Comparison of ENCODE assay signal across 23 mouse cellular contexts in genomic region chr6:99822471-99822870, GRCm38 (mm10).
DNase-seq lines count a peak whose midpoint lies in the region; ATAC-seq and TF ChIP-seq lines count a peak whose summit lies in the region.
"Had no signal": no experiment of that assay in that cellular context is flagged by ENCODE, and none has a peak within 500 bp of the region (broad histone marks: within the 10 kb centered on the region; RNA-seq: fewer than 3 reads in every experiment).

No protein-coding gene starts in this region.

- peaks cover 10% of the 10 kb centered on the region for H3K4me1 ChIP-seq in midbrain, embryonic 10.5 days
- H3K4me1 ChIP-seq in midbrain, postnatal 0 days (ENCODE audit: insufficient read depth, low read length), result 0 out of 2 replicates have a peak, but pooled peaks cover 9% of the 10 kb centered on the region

- 90% methylated on average over 2 of the region's 2 CpGs for WGBS in midbrain, embryonic 10.5 days
- 92% methylated on average over 2 of the region's 2 CpGs for WGBS in midbrain, postnatal 0 days

- peaks cover 12% of the 10 kb centered on the region for H3K27me3 ChIP-seq in midbrain, embryonic 10.5 days (ENCODE audit: low read depth, poor library complexity, severe bottlenecking)
- H3K27me3 ChIP-seq in midbrain, postnatal 0 days (ENCODE audit: insufficient read depth, low read length), result no peaks in the 10 kb centered on the region
- H3K27me3 ChIP-seq: forebrain, embryonic 13.5 days had no signal

- H3K4me2 ChIP-seq in midbrain, postnatal 0 days (ENCODE audit: low read depth, low read length, poor library complexity, severe bottlenecking), result no peak overlapping the region
- H3K4me2 ChIP-seq: forebrain, embryonic 13.5 days; heart, embryonic 11.5 days; hindbrain, embryonic 14.5 days had no signal

- H3K9me3 ChIP-seq in midbrain, embryonic 10.5 days (replicated peaks), result no peaks in the 10 kb centered on the region
- no peaks in the 10 kb centered on the region for H3K9me3 ChIP-seq in midbrain, postnatal 0 days (ENCODE audit: low read length)
- H3K9me3 ChIP-seq: forebrain, embryonic 10.5 days; forebrain, embryonic 13.5 days had no signal

- H3K4me3 ChIP-seq in midbrain, embryonic 10.5 days, result no peak overlapping the region
- no peak overlapping the region for H3K4me3 ChIP-seq in midbrain, postnatal 0 days (ENCODE audit: low read depth, low read length)
- H3K4me3 ChIP-seq: forebrain, embryonic 10.5 days; forebrain, embryonic 13.5 days; gastrocnemius, adult 2 months had no signal

- TF ChIP-seq CTCF in midbrain, postnatal 0 days (IDR thresholded peaks at IDR 0.05), result no peak

- H3K27ac ChIP-seq in midbrain, embryonic 10.5 days (replicated peaks), result 0 out of 2 replicates have a peak overlapping the region, but pooled peaks have one; percentile 6
- no peak overlapping the region for H3K27ac ChIP-seq in midbrain, postnatal 0 days (ENCODE audit: low read depth, low read length)
- H3K27ac ChIP-seq: forebrain, embryonic 10.5 days; forebrain, embryonic 13.5 days; gastrocnemius, adult 2 months; hindbrain, embryonic 14.5 days; hindbrain, postnatal 0 days had no signal

- no peak overlapping the region for H3K9ac ChIP-seq in midbrain, postnatal 0 days (replicated peaks; ENCODE audit: low read length, poor library complexity, severe bottlenecking)
- H3K9ac ChIP-seq: forebrain, embryonic 13.5 days; hindbrain, embryonic 14.5 days had no signal

- H3K36me3 ChIP-seq in midbrain, embryonic 10.5 days, result no peaks in the 10 kb centered on the region
- no peaks in the 10 kb centered on the region for H3K36me3 ChIP-seq in midbrain, postnatal 0 days (ENCODE audit: insufficient read depth, low read length)
- H3K36me3 ChIP-seq: forebrain, embryonic 10.5 days had no signal

- DNase-seq in adrenal gland, adult 8-10 months, result peak; percentile 35
- no peak for DNase-seq in adrenal gland, postnatal 25 days
- no peak for DNase-seq in midbrain, embryonic 10.5 days (ENCODE audit: low spot score)
- DNase-seq in midbrain, postnatal 0 days (ENCODE audit: low spot score), result no peak
- peak; percentile 61 for DNase-seq in adrenal gland, postnatal 14 days
- no peak for DNase-seq in frontal cortex, postnatal 14 days (ENCODE audit: low spot score in 2 of 2)
- DNase-seq: B cell, adult 2 months; cerebellum, adult 18-20 months; cerebellum, adult 9-10 months; cerebellum, postnatal 14 days; gastrocnemius, adult 2 months; gastrocnemius, postnatal 14 days; heart, adult 11 months; heart, postnatal 36 days; kidney, adult 18-20 months had no signal

- no peak for ATAC-seq in midbrain, postnatal 0 days (ENCODE audit: low FRiP score)
- ATAC-seq: forebrain, embryonic 13.5 days; forebrain, embryonic 16.5 days; hindbrain, postnatal 0 days; inflammation-experienced regulatory T-cells, adult 6 months; intestine, embryonic 16.5 days had no signal

Comparison
In these comparisons a context has a peak if more than half of its experiments do, and no peak if none do; other contexts are left out.
1. DNase-seq: peak in adrenal gland, adult 8-10 months (single experiment) and adrenal gland, postnatal 14 days (single experiment); none in adrenal gland, postnatal 25 days (single experiment), midbrain, embryonic 10.5 days (single experiment), midbrain, postnatal 0 days (single experiment) and frontal cortex, postnatal 14 days (0 of 2).